Mouse (Mus musculus) neural tube, embryonic 10.5 days (tissue): ENCODE measurements around the gene Tbcel.

ENCODE experiments used
- DNase-seq: peaks from one replicate; pipeline ENCODE4 v3.0.0-alpha.2; 2017; ENCODE audit warnings: low spot score; ENCODE audit errors: extremely low spot score

Gene Tbcel

DNA sequence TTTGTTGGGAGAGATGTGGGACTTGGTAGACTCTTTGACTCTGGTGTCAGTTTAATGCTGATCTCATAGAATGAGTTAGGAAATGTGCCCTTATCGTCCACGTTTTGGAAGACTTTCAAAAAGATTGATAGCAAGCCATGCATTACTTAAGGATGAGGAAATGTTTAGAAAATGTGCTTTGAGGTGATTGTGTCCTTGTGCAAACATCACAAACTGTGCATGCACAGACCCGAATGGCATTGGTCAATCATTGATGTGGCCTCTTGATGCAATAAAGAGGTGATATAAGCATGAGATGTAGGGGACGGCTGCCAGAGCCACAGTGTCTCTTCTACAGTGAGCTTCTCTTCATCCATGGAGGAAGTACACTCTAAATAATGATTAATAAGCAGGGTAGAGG lies 20.7 kb downstream of the Tbcel start:
- no peak for DNase-seq

- no peak for DNase-seq
These were observed 22.9 kb downstream of the Tbcel start for GRCm38 (mm10) chr9:42484667-42485066.

DNA sequence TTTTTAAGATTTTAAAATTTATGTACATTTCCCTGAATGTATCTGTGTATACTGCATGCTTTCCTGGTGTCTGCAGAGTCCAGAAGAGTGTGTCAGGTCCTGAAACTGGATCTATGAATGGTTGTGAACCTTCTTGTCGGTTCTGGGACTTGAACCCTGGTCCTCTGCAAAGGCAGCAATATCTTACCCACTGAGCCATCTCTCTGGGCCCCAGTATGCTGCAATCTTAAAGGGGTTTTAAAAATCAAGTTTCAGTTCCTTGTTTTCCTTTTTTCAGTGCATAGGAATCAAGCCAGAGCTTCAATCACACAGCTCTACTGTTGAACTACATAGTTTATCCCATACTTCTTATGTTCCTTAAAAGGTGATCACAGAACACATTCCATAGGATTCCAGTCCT lies 24.7 kb downstream of the Tbcel start:
- no peak for DNase-seq

GRCm38 (mm10) chr9:42476166-42476565 lies 31.4 kb downstream of the Tbcel start:
- no peak for DNase-seq

- no peak for DNase-seq
These were observed 33.4 kb downstream of the Tbcel start for GRCm38 (mm10) chr9:42474244-42474643.

DNA sequence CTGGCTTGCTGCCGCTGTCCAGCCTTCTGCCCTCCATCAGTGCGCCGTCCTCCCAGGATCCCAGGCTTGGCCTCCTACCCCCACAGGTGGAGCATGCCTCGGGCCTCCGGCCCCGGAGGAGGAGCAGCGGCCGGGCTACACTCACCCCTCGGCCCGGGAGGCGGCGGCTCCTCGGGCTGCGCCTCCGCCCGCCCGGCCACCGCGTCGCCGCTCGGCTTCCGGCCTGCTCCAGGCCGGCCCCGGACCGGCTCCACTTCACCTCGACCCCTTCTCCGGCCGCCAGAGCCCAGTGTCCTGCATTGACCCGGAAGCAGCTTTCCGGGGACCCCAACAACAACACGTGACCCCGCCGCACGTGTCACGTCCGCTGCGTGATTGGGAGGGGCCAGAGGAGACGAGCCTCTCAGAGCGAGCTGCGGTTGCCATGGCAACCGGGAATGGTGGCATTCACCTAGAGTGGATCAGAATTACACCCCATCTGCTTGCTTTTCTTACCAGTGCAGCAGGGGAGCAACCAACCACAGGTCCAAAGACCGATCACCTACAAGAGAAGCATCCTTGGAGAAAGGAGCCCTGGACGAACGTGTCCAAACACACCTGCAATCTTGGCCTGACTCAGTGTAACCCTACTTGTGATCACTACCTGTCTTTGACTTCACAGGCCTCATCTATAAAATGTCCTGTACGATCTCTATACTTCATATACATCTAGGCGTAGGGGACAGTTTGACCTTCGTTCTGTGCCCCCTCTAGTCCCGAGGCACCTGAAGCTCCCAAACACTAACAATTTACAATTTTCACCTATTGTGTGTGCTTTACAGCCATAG lies 35.5 kb downstream of the Tbcel start:
- DNase-seq: peak; percentile 95

GRCm38 (mm10) chr9:42471214-42471613 lies 36.4 kb downstream of the Tbcel start:
- DNase-seq: no peak

DNA sequence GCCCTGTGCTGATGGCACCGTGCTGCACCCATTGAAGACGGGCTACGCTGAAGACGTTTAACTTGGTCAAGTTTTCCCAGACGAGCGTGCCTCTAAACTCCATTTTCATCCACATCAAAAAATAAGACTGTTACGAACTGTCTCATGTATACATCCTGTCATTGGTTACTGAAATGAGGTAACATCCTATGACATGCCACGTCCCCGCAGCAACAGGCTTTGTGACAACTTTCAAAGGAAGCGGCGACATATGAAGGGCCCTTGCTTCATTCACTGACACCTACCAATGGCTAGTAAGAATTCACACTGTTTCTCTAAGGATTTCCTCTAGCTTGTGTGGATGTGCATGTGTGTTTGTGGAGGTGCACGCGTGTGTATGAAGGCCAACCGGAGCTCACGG lies 38.3 kb downstream of the Tbcel start:
- no peak for DNase-seq

GRCm38 (mm10) chr9:42468360-42468759 lies 39.2 kb downstream of the Tbcel start:
- no peak for DNase-seq

DNA sequence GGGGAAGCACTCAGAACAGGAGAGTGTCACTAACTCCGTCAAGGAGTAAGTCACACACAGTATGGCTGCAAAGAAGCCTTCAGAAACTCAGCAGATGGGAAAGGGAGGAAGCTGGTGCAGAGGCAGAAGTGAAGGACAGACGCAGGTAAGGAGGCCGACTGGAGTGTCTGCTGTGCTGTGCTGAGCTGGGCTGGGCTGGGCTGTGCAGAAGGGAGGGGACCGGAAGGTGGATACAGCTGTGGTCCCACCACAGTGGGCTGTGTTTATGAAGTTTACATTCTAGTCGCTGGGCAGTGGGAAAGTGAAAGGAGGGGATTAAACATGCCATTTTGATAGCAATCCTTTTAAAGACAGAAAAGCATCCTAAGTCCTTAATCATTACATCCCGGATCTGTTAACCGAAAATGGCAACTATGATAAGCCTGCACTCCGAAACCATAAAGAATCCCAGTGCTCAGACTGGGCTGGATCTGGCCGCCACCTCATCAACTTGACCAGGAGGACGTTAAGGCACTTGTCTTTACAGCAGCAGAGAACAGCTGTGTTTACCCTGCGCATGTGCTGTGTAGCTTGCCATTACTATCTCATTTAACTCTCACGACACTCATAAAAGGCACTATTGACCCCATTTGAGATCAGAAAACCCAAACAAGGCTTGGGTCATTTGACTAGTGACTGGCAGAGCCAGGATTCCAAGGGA lies 40.3 kb downstream of the Tbcel start:
- no peak for DNase-seq

DNA sequence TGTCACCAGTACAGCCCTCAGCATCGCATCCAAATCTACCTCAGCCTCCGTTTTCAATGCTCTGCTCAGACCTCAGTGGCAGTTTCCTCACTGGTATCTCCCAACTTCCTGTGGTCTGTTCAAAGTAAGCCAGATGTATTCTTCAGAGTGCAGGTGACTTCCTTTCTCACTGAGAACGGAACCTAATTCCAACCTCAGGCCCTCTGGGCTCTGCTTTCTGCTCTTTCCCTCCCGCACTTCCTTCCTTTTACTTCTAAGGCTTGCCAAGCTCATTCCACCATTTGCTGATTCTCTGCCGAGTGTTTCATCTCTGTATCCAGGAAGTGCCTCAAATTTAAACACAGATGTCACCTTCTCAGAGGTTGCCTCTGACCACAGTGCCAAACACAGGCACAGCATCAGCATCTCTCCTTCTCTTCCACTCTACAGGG lies 41.9 kb downstream of the Tbcel start:
- DNase-seq: no peak

- no peak for DNase-seq
These were observed 43.4 kb downstream of the Tbcel start for GRCm38 (mm10) chr9:42464181-42464580.

DNA sequence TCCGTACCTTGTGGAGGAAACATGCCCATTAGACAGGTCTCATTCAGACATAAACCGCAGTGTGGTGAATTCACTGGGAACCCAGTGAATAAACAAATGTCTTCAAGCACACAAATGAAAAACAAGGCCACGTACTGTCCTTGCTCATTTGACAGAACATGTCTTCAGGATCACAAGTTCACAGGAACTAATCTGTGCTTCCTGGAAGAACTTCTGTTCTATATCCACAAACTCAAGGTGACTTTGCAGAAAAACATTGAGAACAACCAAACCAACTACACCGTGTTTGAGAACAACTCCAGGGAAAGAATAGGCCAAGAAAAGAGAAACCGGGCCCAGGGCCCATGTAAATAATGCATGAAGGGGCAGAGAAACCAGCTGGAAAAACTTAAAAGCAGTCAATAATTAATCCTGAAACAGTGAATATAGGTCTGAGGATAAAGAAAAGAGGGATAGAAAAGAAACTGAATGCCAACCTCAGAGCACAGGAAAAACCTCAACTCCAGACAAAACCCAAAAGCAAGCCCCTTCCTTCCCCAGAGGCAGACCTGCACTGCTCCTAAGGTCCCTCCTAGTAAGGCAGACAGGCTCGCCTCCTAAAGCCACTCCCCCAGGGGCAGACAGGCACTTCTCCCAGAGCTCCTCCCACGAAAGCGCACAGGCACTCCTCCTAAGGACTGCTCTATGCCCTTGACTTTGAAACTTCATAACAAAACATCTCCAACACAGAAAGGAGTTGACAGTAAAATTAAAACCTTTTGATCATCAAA lies 44.2 kb downstream of the Tbcel start:
- DNase-seq: no peak

- no peak for DNase-seq
These were observed 44.9 kb downstream of the Tbcel start for GRCm38 (mm10) chr9:42462585-42463219.

DNA sequence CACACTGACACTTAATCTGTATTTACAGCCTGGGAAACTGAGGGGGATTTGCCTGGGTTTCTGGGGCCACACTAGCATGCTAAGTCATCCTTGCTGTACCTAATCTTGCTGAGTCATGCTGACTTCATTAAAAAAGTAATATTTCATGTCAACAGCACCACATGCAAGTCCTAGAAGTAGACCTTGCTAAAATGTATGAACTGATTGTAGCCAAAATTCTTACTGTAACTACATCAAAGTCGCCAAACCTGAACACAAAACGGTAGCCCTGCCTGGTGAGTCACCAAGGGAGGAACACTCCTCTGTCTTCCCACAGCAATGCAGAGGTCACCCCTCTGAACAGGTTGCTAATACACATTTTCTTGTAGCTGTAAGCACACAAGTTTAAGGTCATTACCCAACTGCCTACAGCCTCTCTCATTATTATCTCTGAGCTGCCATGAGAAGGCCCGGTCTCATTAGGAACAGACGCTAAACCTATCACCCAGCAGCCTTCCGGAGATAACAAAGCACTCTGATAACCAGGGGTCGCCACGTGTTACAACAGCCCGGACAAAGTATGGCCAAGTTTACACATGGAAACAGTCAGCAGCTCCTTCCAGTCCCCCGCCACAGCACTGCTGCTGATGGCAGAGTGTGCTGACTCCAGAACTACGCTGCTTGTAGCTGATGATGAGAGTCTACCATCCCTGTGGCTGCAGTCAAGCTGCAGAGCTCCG lies 46.1 kb downstream of the Tbcel start:
- DNase-seq: no peak

DNA sequence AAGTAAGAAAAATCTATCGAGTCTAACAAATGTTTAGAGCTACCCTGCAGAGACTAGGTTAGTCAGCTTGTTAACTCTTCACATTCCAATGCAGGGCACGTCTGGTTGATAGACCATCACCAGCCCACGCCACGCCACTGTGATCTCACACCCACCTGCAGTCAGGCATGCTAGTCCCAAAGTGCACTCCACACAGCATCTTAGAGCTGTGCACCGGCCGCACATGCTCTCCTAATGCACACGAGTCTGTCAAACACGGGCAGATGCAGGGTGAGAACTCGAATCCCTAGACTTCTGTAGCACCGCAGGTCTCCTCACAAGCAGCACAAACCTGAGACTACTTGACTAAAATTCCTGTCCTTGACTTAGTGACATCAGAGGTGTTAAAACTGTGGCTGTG lies 47.3 kb downstream of the Tbcel start:
- no peak for DNase-seq

- no peak for DNase-seq
These were observed 47.9 kb downstream of the Tbcel start for GRCm38 (mm10) chr9:42459736-42460135.

- DNase-seq: no peak
These were observed 48.7 kb downstream of the Tbcel start for GRCm38 (mm10) chr9:42458741-42459515.

DNA sequence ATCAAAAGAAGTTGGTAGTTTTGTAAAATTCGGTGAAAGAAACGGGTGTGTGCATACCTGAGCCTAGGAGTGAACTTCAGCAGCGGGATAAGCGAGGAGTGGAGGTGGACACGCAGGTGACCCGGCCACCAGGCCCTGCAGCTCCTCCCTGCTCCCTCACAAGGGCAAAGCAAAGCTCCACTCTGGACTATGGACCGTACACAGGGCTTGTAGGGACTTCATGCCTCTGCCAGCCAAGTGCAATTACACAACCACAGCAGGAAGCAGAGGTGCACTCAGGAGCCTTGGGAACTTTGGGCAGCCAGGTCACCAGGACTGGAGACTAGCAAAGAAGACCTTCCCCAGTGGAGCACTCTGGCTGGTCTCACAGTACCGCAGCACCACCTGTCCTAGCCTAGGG lies 50.1 kb downstream of the Tbcel start:
- no peak for DNase-seq

DNA sequence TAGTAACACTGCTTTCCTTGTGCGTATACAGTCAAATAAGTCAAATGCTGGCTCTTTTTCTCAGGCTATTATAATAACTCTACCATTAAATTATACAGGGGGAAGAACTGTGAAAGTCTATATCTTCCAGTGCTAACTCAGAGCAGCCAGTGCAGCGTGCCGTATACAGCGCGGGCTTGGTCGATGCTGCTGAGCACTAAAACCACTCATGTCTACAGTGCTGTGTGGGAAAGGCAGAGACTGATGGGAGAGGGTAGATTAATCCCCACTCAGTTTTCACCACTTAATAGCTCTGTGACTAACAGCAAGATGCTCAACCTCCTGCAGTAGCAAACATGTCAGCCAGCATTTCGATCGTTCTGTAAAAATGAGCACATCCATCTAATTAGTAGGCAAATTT lies 53.2 kb downstream of the Tbcel start:
- no peak for DNase-seq
